Mouse (Mus musculus) heart, embryonic 14.5 days (tissue): ENCODE data around the gene Pnrc2. TPM values are rescaled to one million over a fixed set of nuclear protein-coding genes. Genes with fewer than 3 reads are reported as not detected.

ENCODE experiments used
- ATAC-seq: fragments of 200-750 bp; cut with Nextera tagmentation; 2 replicates; pipeline ENCODE4 v1.8.0; 2017; ENCODE audit warnings: low read depth, moderate TSS enrichment; ENCODE audit not compliant: insufficient number of reproducible peaks, insufficient read depth, low FRiP score
- H3K27ac ChIP-seq, 2 experiments: fragments of 200-500 bp in 1 of 2; fragments of 300-500 bp in 1 of 2; sonication (generic) in 1 of 2; replicated peaks in 1 of 2; 2 replicates each; pipeline ENCODE4 v1.5.1; 2012 to 2014; ENCODE audit warnings: low read depth in 2 of 2, low read length in 2 of 2, control low read depth in 1 of 2, mild to moderate bottlenecking in 1 of 2, mixed read lengths in 1 of 2; ENCODE audit not compliant: control insufficient read depth in 1 of 2, insufficient read depth in 1 of 2
- H3K27me3 ChIP-seq: fragments of 300-500 bp; sonication (generic); 2 replicates; pipeline ENCODE4 v1.6.1; 2014; ENCODE audit warnings: mild to moderate bottlenecking, low read length, control low read depth; ENCODE audit not compliant: control insufficient read depth, insufficient read depth
- H3K36me3 ChIP-seq: fragments of 300-500 bp; sonication (generic); 2 replicates; pipeline ENCODE4 v1.6.1; 2014; ENCODE audit warnings: mild to moderate bottlenecking, control low read depth, low read length, mixed read lengths; ENCODE audit not compliant: control insufficient read depth, insufficient read depth
- H3K4me1 ChIP-seq, 2 experiments: fragments of 200-500 bp in 1 of 2; fragments of 300-500 bp in 1 of 2; sonication (generic) in 1 of 2; 2 replicates each; pipeline ENCODE4 v1.6.1; 2012 to 2014; ENCODE audit warnings: low read length in 2 of 2, control low read depth in 1 of 2, mixed read lengths in 1 of 2; ENCODE audit not compliant: control insufficient read depth in 2 of 2, insufficient read depth in 2 of 2
- H3K4me2 ChIP-seq: fragments of 300-500 bp; sonication (generic); 2 replicates; pipeline ENCODE4 v1.6.1; 2014; ENCODE audit warnings: mild to moderate bottlenecking, low read length
- H3K4me3 ChIP-seq, 2 experiments: fragments of 200-500 bp in 1 of 2; fragments of 300-500 bp in 1 of 2; sonication (generic) in 1 of 2; 2 replicates each; pipeline ENCODE4 v1.5.1; 2012 to 2014; ENCODE audit warnings: low read length in 2 of 2, mild to moderate bottlenecking in 2 of 2, control low read depth in 1 of 2, low read depth in 1 of 2, moderate library complexity in 1 of 2; ENCODE audit not compliant: control insufficient read depth in 1 of 2, insufficient read depth in 1 of 2
- H3K9ac ChIP-seq: fragments of 300-500 bp; sonication (generic); 2 replicates; pipeline ENCODE4 v1.6.1; 2014; ENCODE audit warnings: mild to moderate bottlenecking, low read length
- H3K9me3 ChIP-seq: fragments of 300-500 bp; sonication (generic); 2 replicates; pipeline ENCODE4 v1.6.1; 2016; ENCODE audit warnings: low read length, control low read depth; ENCODE audit not compliant: control insufficient read depth
- WGBS: fragments of 180-500 bp; shearing (Covaris S2); extraction: QIAGEN DNeasy Blood & Tissue Kit; methylation state at CpG from one replicate; pipeline ENCODE4 v1.1.7; 2014; 5-methylcytosine and 5-hydroxymethylcytosine counted together
- polyA plus RNA-seq: library from polyadenylated mRNA; unstranded; fragments of >200 nt; fragmentation: Nextera tagmentation; extraction: Ambion mirVana; gene quantifications from 2 replicates; pipeline ENCODE4 v1.2.1, GENCODE M21; 2014

Gene Pnrc2
- polyA plus RNA-seq: 133 and 137 TPM in 2 replicates

- Histone ChIP-seq H3K4me1 (peaks cover 22 to 51% of the 10 kb centered on the region in 2 experiments), H3K4me2 (peak within 1 kb of the TSS; percentile 84), H3K9me3 (no peaks in the 10 kb centered on the region), H3K36me3 (peaks cover 41% of the 10 kb centered on the region), H3K27me3 (no peaks in the 10 kb centered on the region), H3K27ac (peak within 1 kb of the TSS; percentile 99 to 100), H3K4me3 (peak within 1 kb of the TSS; percentile 84 to 96), H3K9ac (peak within 1 kb of the TSS; percentile 98)
- 0% methylated on average over 54 of the region's 60 CpGs for WGBS
- peak; percentile 92 for ATAC-seq
Observed at GRCm38 (mm10) chr4:135873526-135874202, at the start of gene Pnrc2. Gene Pnrc2 (minus strand): TSS chr4:135873850.

- Histone ChIP-seq H3K27ac (no peak overlapping the region), H3K9ac (peak overlapping the region; percentile 84; the same call in 1 of the 2 replicates)
- 80% methylated on average over 1 of the region's 1 CpGs for WGBS
Observed at GRCm38 (mm10) chr4:135922190-135922589, 48.5 kb upstream of the Pnrc2 start.

GRCm38 (mm10) chr4:135921257-135922120 lies 47.8 kb upstream of the Pnrc2 start:
- peak overlapping the region; percentile 84 for H3K9ac ChIP-seq
- peak overlapping the region; percentile 65 to 93 for H3K4me3 ChIP-seq
- no peaks in the 10 kb centered on the region for H3K9me3 ChIP-seq
- 14% methylated on average over 26 of the region's 26 CpGs for WGBS
- no peaks in the 10 kb centered on the region for H3K27me3 ChIP-seq
- peak overlapping the region; percentile 98 for H3K4me2 ChIP-seq
- H3K36me3 ChIP-seq: peaks cover 19% of the 10 kb centered on the region
- no peak; the same call in 1 of the 2 replicates for ATAC-seq
- peaks cover 4 to 14% of the 10 kb centered on the region in 2 experiments for H3K4me1 ChIP-seq
- H3K27ac ChIP-seq: peak overlapping the region; percentile 65 to 67; a peak in 3 of 4 replicates

More at GRCm38 (mm10) chr4:135922190-135922589, 48.5 kb upstream of the Pnrc2 start:
- Histone ChIP-seq H3K4me1 (peaks cover 4 to 14% of the 10 kb centered on the region in 2 experiments), H3K4me3 (no peak overlapping the region), H3K36me3 (peaks cover 22% of the 10 kb centered on the region), H3K9me3 (no peaks in the 10 kb centered on the region), H3K4me2 (peak overlapping the region; percentile 98), H3K27me3 (no peaks in the 10 kb centered on the region)
- no peak for ATAC-seq

GRCm38 (mm10) chr4:135920304-135921241 lies 46.9 kb upstream of the Pnrc2 start, which contains the start of gene Fuca1:
Gene Fuca1 (plus strand): TSS chr4:135920735.
- peaks cover 4 to 7% of the 10 kb centered on the region in 2 experiments for H3K4me1 ChIP-seq
- WGBS: 2% methylated on average over 60 of the region's 60 CpGs
- peak within 1 kb of the TSS; percentile 65 to 93 for H3K4me3 ChIP-seq
- peak within 1 kb of the TSS; percentile 84 for H3K9ac ChIP-seq
- H3K27ac ChIP-seq: peak within 1 kb of the TSS; percentile 65 to 67
- peaks cover 12% of the 10 kb centered on the region; the same call in 1 of the 2 replicates for H3K36me3 ChIP-seq
- peak within 1 kb of the TSS; percentile 98 for H3K4me2 ChIP-seq
- no peaks in the 10 kb centered on the region for H3K27me3 ChIP-seq
- no peaks in the 10 kb centered on the region for H3K9me3 ChIP-seq
- peak; percentile 92 for ATAC-seq

- no peak overlapping the region for H3K4me2 ChIP-seq
- H3K4me1 ChIP-seq: peaks cover 4 to 5% of the 10 kb centered on the region in 2 experiments
- ATAC-seq: no peak
- H3K9me3 ChIP-seq: no peaks in the 10 kb centered on the region
- no peak overlapping the region for H3K9ac ChIP-seq
- no peak overlapping the region for H3K4me3 ChIP-seq
- H3K27ac ChIP-seq: no peak overlapping the region
- WGBS: 85% methylated on average over 3 of the region's 3 CpGs
- peaks cover 9% of the 10 kb centered on the region; the same call in 1 of the 2 replicates for H3K36me3 ChIP-seq
- H3K27me3 ChIP-seq: no peaks in the 10 kb centered on the region
Observed at GRCm38 (mm10) chr4:135919280-135919639, 45.6 kb upstream of the Pnrc2 start.

- Histone ChIP-seq H3K9me3 (no peaks in the 10 kb centered on the region), H3K4me3 (no peak overlapping the region), H3K36me3 (peaks cover 7% of the 10 kb centered on the region; the same call in 1 of the 2 replicates), H3K27me3 (no peaks in the 10 kb centered on the region), H3K27ac (no peak overlapping the region), H3K4me1 (peaks cover 4 to 5% of the 10 kb centered on the region in 2 experiments), H3K4me2 (no peak overlapping the region), H3K9ac (no peak overlapping the region)
- no peak for ATAC-seq
- 77% methylated on average over 13 of the region's 13 CpGs for WGBS
Observed at GRCm38 (mm10) chr4:135918635-135919279, 45.1 kb upstream of the Pnrc2 start.
